25 mouse cellular contexts compared by ENCODE assay signal in the genomic region with DNA sequence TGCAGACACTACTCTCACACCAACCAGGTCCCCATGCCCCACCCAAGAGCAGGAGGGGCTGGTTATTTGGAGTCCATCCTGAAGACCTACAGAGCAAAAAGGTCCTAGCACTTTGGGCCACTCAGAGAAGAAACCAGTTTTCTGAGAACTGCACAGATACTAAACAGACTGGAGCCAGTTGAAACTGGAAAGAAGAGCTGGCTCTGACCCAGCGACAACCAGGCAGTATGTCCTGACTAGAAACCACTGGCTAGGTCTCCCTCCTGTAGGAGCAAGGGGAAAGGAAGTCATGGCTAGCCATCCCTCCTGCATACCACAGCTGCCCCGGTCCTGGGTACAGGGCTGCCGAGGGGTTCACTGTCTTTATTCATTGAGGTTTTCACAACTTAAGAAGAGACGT. TPM values are rescaled to one million over a fixed set of nuclear protein-coding genes. Genes with fewer than 3 reads are reported as not detected.
A peak's percentile ranks its signal among the peaks of the same experiment; 100 is the strongest.
DNase-seq lines count a peak whose midpoint lies in the region; ATAC-seq lines count a peak whose summit lies in the region.
"Had no signal": no experiment of that assay in that cellular context is flagged by ENCODE, and none has a peak within 500 bp of the region (broad histone marks: within the 10 kb centered on the region; RNA-seq: fewer than 3 reads in every experiment).

No protein-coding gene starts in this region.

- no peak overlapping the region for H3K27ac ChIP-seq in hindbrain, embryonic 13.5 days
- no peak overlapping the region for H3K27ac ChIP-seq in hindbrain, embryonic 14.5 days
- H3K27ac ChIP-seq in forebrain, embryonic 15.5 days (replicated peaks), result no peak overlapping the region

- no peaks in the 10 kb centered on the region for H3K9me3 ChIP-seq in hindbrain, embryonic 13.5 days
- H3K9me3 ChIP-seq in hindbrain, embryonic 14.5 days (ENCODE audit: control insufficient read depth, low read length), result no peaks in the 10 kb centered on the region
- no peaks in the 10 kb centered on the region for H3K9me3 ChIP-seq in forebrain, embryonic 15.5 days

- H3K4me2 ChIP-seq in hindbrain, embryonic 13.5 days, result no peak overlapping the region
- no peak overlapping the region for H3K4me2 ChIP-seq in hindbrain, embryonic 14.5 days (replicated peaks)
- H3K4me2 ChIP-seq in forebrain, embryonic 15.5 days (replicated peaks), result no peak overlapping the region

- 0 out of 2 replicates have a peak, but pooled peaks cover 5% of the 10 kb centered on the region for H3K27me3 ChIP-seq in hindbrain, embryonic 13.5 days
- no peaks in the 10 kb centered on the region for H3K27me3 ChIP-seq in hindbrain, embryonic 14.5 days (ENCODE audit: control insufficient read depth, insufficient read depth, low read length)
- H3K27me3 ChIP-seq in forebrain, embryonic 15.5 days, result no peaks in the 10 kb centered on the region
- H3K27me3 ChIP-seq: Patski had no signal

- peaks cover 18% of the 10 kb centered on the region for H3K4me1 ChIP-seq in hindbrain, embryonic 13.5 days (replicated peaks)
- H3K4me1 ChIP-seq in hindbrain, embryonic 14.5 days (replicated peaks; ENCODE audit: control insufficient read depth, insufficient read depth, low read length), result 0 out of 2 replicates have a peak, but pooled peaks cover 5% of the 10 kb centered on the region
- 0 out of 2 replicates have a peak, but pooled peaks cover 8% of the 10 kb centered on the region for H3K4me1 ChIP-seq in forebrain, embryonic 15.5 days

- DNase-seq in hindbrain, embryonic 14.5 days (ENCODE audit: low spot score), result no peak
- peak; percentile 55 for DNase-seq in 3T3-L1 (ENCODE audit: low read depth, low spot score)
- DNase-seq in NIH3T3 (ENCODE audit: low read depth), result peak; percentile 46
- peak; percentile 81 for DNase-seq in adipocyte (ENCODE audit: low spot score)
- DNase-seq in right cerebral cortex, postnatal 4 days, result no peak
- DNase-seq: adrenal gland, adult 2 months; adrenal gland, adult 8-10 months; adrenal gland, postnatal 10 days; adrenal gland, postnatal 14 days; adrenal gland, postnatal 25 days; adrenal gland, postnatal 36 days; B cell, adult 2 months; cerebellum, adult 11 months; cerebellum, adult 11-12 months; cerebellum, adult 18-20 months; cerebellum, adult 2 months; cerebellum, adult 8-10 months had no signal

- ATAC-seq in hindbrain, embryonic 13.5 days (ENCODE audit: low FRiP score), result no peak
- no peak for ATAC-seq in hindbrain, embryonic 14.5 days (ENCODE audit: low FRiP score)
- ATAC-seq in forebrain, embryonic 15.5 days (replicated peaks), result no peak
- no peak for ATAC-seq in megakaryocyte progenitor cell, adult 5-6 weeks (replicated peaks; ENCODE audit: poor library complexity)
- ATAC-seq: activated CD4-positive, CD25-positive, alpha-beta regulatory T cell, adult 4 months; CD4-positive, CD25-positive, alpha-beta regulatory T cell, adult 4 months; Patski had no signal

- no peaks in the 10 kb centered on the region for H3K36me3 ChIP-seq in hindbrain, embryonic 13.5 days
- H3K36me3 ChIP-seq in hindbrain, embryonic 14.5 days (replicated peaks; ENCODE audit: control insufficient read depth, insufficient read depth), result no peaks in the 10 kb centered on the region
- no peaks in the 10 kb centered on the region for H3K36me3 ChIP-seq in forebrain, embryonic 15.5 days
- H3K36me3 ChIP-seq: G1E had no signal

- WGBS in hindbrain, embryonic 13.5 days, result 75% methylated on average over 4 of the region's 4 CpGs
- WGBS in hindbrain, embryonic 14.5 days, result 84% methylated on average over 4 of the region's 4 CpGs
- 82% methylated on average over 4 of the region's 4 CpGs for WGBS in forebrain, embryonic 15.5 days

- H3K9ac ChIP-seq in hindbrain, embryonic 13.5 days, result peak overlapping the region; percentile 29; the same call in 1 of the 2 replicates
- no peak overlapping the region for H3K9ac ChIP-seq in hindbrain, embryonic 14.5 days
- no peak overlapping the region for H3K9ac ChIP-seq in forebrain, embryonic 15.5 days (replicated peaks)

- H3K4me3 ChIP-seq in hindbrain, embryonic 13.5 days, result no peak overlapping the region
- H3K4me3 ChIP-seq in hindbrain, embryonic 14.5 days (replicated peaks; ENCODE audit: low read length), result no peak overlapping the region
- no peak overlapping the region for H3K4me3 ChIP-seq in forebrain, embryonic 15.5 days

RNA-seq across cellular contexts. Expression of gene Rab4a, which starts 39.3 kb away (rescaled TPM):
- polyA plus RNA-seq in hindbrain, embryonic 13.5 days (2015; fragmentation: Nextera tagmentation; extraction: Ambion mirVana), result 73.9 and 74.8 TPM in 2 replicates
- polyA plus RNA-seq in hindbrain, embryonic 14.5 days (2014; fragmentation: Nextera tagmentation; extraction: Ambion mirVana), result 79.1 and 82.7 TPM in 2 replicates
- polyA plus RNA-seq in forebrain, embryonic 15.5 days (2015; fragmentation: Nextera tagmentation; extraction: Ambion mirVana), result 78.2 and 78.5 TPM in 2 replicates
- 5.3 and 12.5 TPM in 2 replicates for total RNA-seq in megakaryocyte progenitor cell, adult 5-6 weeks (2015)
- total RNA-seq in megakaryocyte progenitor cell, adult 5-6 weeks (2017), result 5.2 and 5.9 TPM in 2 replicates
- total RNA-seq: CH12.LX had no signal

Comparison
In these comparisons a context has a peak if more than half of its experiments do, and no peak if none do; other contexts are left out.
1. DNase-seq: peak in 3T3-L1 (single experiment), NIH3T3 (single experiment) and adipocyte (single experiment); none in hindbrain, embryonic 14.5 days (single experiment) and right cerebral cortex, postnatal 4 days (single experiment).